Mouse (Mus musculus) heart, embryonic 12.5 days (tissue): ENCODE results near the gene Cxcl2. TPM values are rescaled to one million over a fixed set of nuclear protein-coding genes. Genes with fewer than 3 reads are reported as not detected.
A peak's percentile ranks its signal among the peaks of the same experiment; 100 is the strongest.

Source experiments
- ATAC-seq: fragments of 200-750 bp; cut with Nextera tagmentation; 2 replicates; pipeline ENCODE4 v1.8.0; 2017; ENCODE audit warnings: moderate TSS enrichment, moderate library complexity; ENCODE audit not compliant: insufficient number of reproducible peaks, low FRiP score
- H3K27ac ChIP-seq: fragments of 300-500 bp; sonication (generic); 2 replicates; pipeline ENCODE4 v1.5.1; 2016; ENCODE audit warnings: mild to moderate bottlenecking, moderate library complexity; ENCODE audit not compliant: poor library complexity, severe bottlenecking
- H3K27me3 ChIP-seq: fragments of 300-500 bp; sonication (generic); replicated peaks from 2 replicates; pipeline ENCODE4 v1.6.1; 2016; ENCODE audit warnings: mild to moderate bottlenecking, moderate library complexity
- H3K36me3 ChIP-seq: fragments of 300-500 bp; sonication (generic); 2 replicates; pipeline ENCODE4 v1.6.1; 2016; ENCODE audit warnings: mild to moderate bottlenecking, moderate library complexity
- H3K4me1 ChIP-seq: fragments of 300-500 bp; sonication (generic); replicated peaks from 2 replicates; pipeline ENCODE4 v1.6.1; 2016; ENCODE audit warnings: mild to moderate bottlenecking
- H3K4me2 ChIP-seq: fragments of 300-500 bp; sonication (generic); 2 replicates; pipeline ENCODE4 v1.6.1; 2016; ENCODE audit warnings: mild to moderate bottlenecking, moderate library complexity
- H3K4me3 ChIP-seq: fragments of 300-500 bp; sonication (generic); 2 replicates; pipeline ENCODE4 v1.5.1; 2016; ENCODE audit warnings: mild to moderate bottlenecking
- H3K9ac ChIP-seq: fragments of 300-500 bp; sonication (generic); 2 replicates; pipeline ENCODE4 v1.6.1; 2016; ENCODE audit warnings: mild to moderate bottlenecking, moderate library complexity
- H3K9me3 ChIP-seq: fragments of 300-500 bp; sonication (generic); replicated peaks from 2 replicates; pipeline ENCODE4 v1.6.1; 2016; ENCODE audit warnings: mild to moderate bottlenecking, moderate library complexity
- WGBS: fragments of 180-500 bp; shearing (Covaris S2); methylation state at CpG from one replicate; pipeline ENCODE4 v1.1.7; 2016; 5-methylcytosine and 5-hydroxymethylcytosine counted together
- polyA plus RNA-seq: library from polyadenylated mRNA; unstranded; fragments of >200 nt; fragmentation: Nextera tagmentation; extraction: Ambion mirVana; gene quantifications from 2 replicates; pipeline ENCODE4 v1.2.1, GENCODE M21; 2016

The Cxcl2 gene
- polyA plus RNA-seq, 1 experiment from 2014 or later = not detected

GRCm38 (mm10) chr5:90879307-90880014, 24.2 kb upstream of the Cxcl2 start:
- Histone ChIP-seq H3K4me3 (no peak overlapping the region), H3K4me2 (no peak overlapping the region), H3K9me3 (no peaks in the 10 kb centered on the region), H3K27ac (no peak overlapping the region), H3K4me1 (peaks cover 15% of the 10 kb centered on the region; the same call in 1 of the 2 replicates), H3K9ac (no peak overlapping the region), H3K36me3 (no peaks in the 10 kb centered on the region), H3K27me3 (no peaks in the 10 kb centered on the region)
- WGBS = 63% methylated on average over 3 of the region's 3 CpGs
- ATAC-seq = no peak; the same call in 1 of the 2 replicates

GRCm38 (mm10) chr5:90880335-90880850, 23.3 kb upstream of the Cxcl2 start:
- H3K4me2 ChIP-seq = no peak overlapping the region
- no peak for ATAC-seq
- 89% methylated on average over 7 of the region's 7 CpGs for WGBS

GRCm38 (mm10) chr5:90881021-90881420, 22.6 kb upstream of the Cxcl2 start:
- Histone ChIP-seq H3K9me3 (no peaks in the 10 kb centered on the region), H3K36me3 (no peaks in the 10 kb centered on the region), H3K27ac (no peak overlapping the region), H3K9ac (no peak overlapping the region), H3K4me1 (peaks cover 11% of the 10 kb centered on the region; the same call in 1 of the 2 replicates), H3K4me2 (no peak overlapping the region), H3K27me3 (no peaks in the 10 kb centered on the region), H3K4me3 (no peak overlapping the region)
- ATAC-seq = no peak
- 87% methylated on average over 4 of the region's 4 CpGs for WGBS

More at GRCm38 (mm10) chr5:90880335-90880850, 23.3 kb upstream of the Cxcl2 start:
- H3K4me3 ChIP-seq = no peak overlapping the region
- H3K9ac ChIP-seq = no peak overlapping the region
- no peaks in the 10 kb centered on the region for H3K9me3 ChIP-seq
- no peaks in the 10 kb centered on the region for H3K36me3 ChIP-seq
- H3K27me3 ChIP-seq = no peaks in the 10 kb centered on the region
- no peak overlapping the region for H3K27ac ChIP-seq
- peaks cover 15% of the 10 kb centered on the region; the same call in 1 of the 2 replicates for H3K4me1 ChIP-seq

GRCm38 (mm10) chr5:90881682-90882081, 22.0 kb upstream of the Cxcl2 start:
- no peak overlapping the region for H3K9ac ChIP-seq
- no peaks in the 10 kb centered on the region for H3K36me3 ChIP-seq
- 0 out of 2 replicates have a peak, but pooled peaks cover 9% of the 10 kb centered on the region for H3K4me1 ChIP-seq
- H3K27ac ChIP-seq = no peak overlapping the region
- ATAC-seq = no peak
- no peak overlapping the region for H3K4me3 ChIP-seq
- no peak overlapping the region for H3K4me2 ChIP-seq
- no peaks in the 10 kb centered on the region for H3K9me3 ChIP-seq
- WGBS = 84% methylated on average over 5 of the region's 5 CpGs
- H3K27me3 ChIP-seq = no peaks in the 10 kb centered on the region

GRCm38 (mm10) chr5:90882146-90882545, 21.5 kb upstream of the Cxcl2 start:
- no peak for ATAC-seq
- Histone ChIP-seq H3K27ac (no peak overlapping the region), H3K4me1 (0 out of 2 replicates have a peak, but pooled peaks cover 6% of the 10 kb centered on the region), H3K9me3 (no peaks in the 10 kb centered on the region), H3K9ac (no peak overlapping the region), H3K27me3 (no peaks in the 10 kb centered on the region), H3K4me3 (no peak overlapping the region), H3K36me3 (no peaks in the 10 kb centered on the region), H3K4me2 (no peak overlapping the region)
- WGBS = 85% methylated on average over 5 of the region's 5 CpGs

GRCm38 (mm10) chr5:90884628-90885242, 18.9 kb upstream of the Cxcl2 start:
- no peak overlapping the region for H3K4me3 ChIP-seq
- 31% methylated on average over 2 of the region's 2 CpGs for WGBS
- peaks cover 1% of the 10 kb centered on the region; the same call in 1 of the 2 replicates for H3K27me3 ChIP-seq
- H3K36me3 ChIP-seq = no peaks in the 10 kb centered on the region
- ATAC-seq = peak; percentile 73
- H3K27ac ChIP-seq = no peak overlapping the region
- no peak overlapping the region for H3K9ac ChIP-seq
- H3K4me1 ChIP-seq = 0 out of 2 replicates have a peak, but pooled peaks cover 6% of the 10 kb centered on the region
- H3K4me2 ChIP-seq = no peak overlapping the region
- no peaks in the 10 kb centered on the region for H3K9me3 ChIP-seq

GRCm38 (mm10) chr5:90888661-90889060, 15.0 kb upstream of the Cxcl2 start:
- no peak overlapping the region for H3K27ac ChIP-seq
- ATAC-seq = no peak
- H3K27me3 ChIP-seq = peaks cover 4% of the 10 kb centered on the region; the same call in 1 of the 2 replicates
- H3K9ac ChIP-seq = no peak overlapping the region
- no peaks in the 10 kb centered on the region for H3K36me3 ChIP-seq
- H3K4me2 ChIP-seq = no peak overlapping the region
- 73% methylated on average over 5 of the region's 5 CpGs for WGBS
- no peaks in the 10 kb centered on the region for H3K9me3 ChIP-seq
- no peak overlapping the region for H3K4me3 ChIP-seq
- 0 out of 2 replicates have a peak, but pooled peaks cover 9% of the 10 kb centered on the region for H3K4me1 ChIP-seq

- peak; percentile 65 for ATAC-seq
- Histone ChIP-seq H3K9ac (peak within 1 kb of the TSS; percentile 38), H3K27me3 (peaks cover 7% of the 10 kb centered on the region; the same call in 1 of the 2 replicates), H3K36me3 (no peaks in the 10 kb centered on the region), H3K9me3 (no peaks in the 10 kb centered on the region), H3K4me3 (peak within 1 kb of the TSS; percentile 48), H3K4me1 (0 out of 2 replicates have a peak, but pooled peaks cover 3% of the 10 kb centered on the region), H3K27ac (no peak within 1 kb of the TSS), H3K4me2 (peak within 1 kb of the TSS; percentile 81)
- WGBS = 11% methylated on average over 30 of the region's 30 CpGs
Measured at GRCm38 (mm10) chr5:90890519-90891463, 12.9 kb upstream of the Cxcl2 start, which contains the start of gene Cxcl1. TSS of gene Cxcl1 (plus strand) at chr5:90891241.

- Histone ChIP-seq H3K9me3 (no peaks in the 10 kb centered on the region), H3K4me3 (peak overlapping the region; percentile 48), H3K27ac (no peak overlapping the region), H3K9ac (peak overlapping the region; percentile 38), H3K4me2 (peak overlapping the region; percentile 81), H3K4me1 (0 out of 2 replicates have a peak, but pooled peaks cover 3% of the 10 kb centered on the region), H3K27me3 (peaks cover 7% of the 10 kb centered on the region; the same call in 1 of the 2 replicates), H3K36me3 (no peaks in the 10 kb centered on the region)
- 24% methylated on average over 10 of the region's 10 CpGs for WGBS
- peak; percentile 47; the same call in 1 of the 2 replicates for ATAC-seq
Measured at GRCm38 (mm10) chr5:90891464-90891813, 12.2 kb upstream of the Cxcl2 start.

- Histone ChIP-seq H3K27me3 (peaks cover 7% of the 10 kb centered on the region; the same call in 1 of the 2 replicates), H3K9me3 (no peaks in the 10 kb centered on the region), H3K36me3 (no peaks in the 10 kb centered on the region), H3K4me1 (peaks cover 3% of the 10 kb centered on the region; the same call in 1 of the 2 replicates), H3K4me2 (no peak overlapping the region), H3K9ac (no peak overlapping the region), H3K4me3 (no peak overlapping the region), H3K27ac (no peak overlapping the region)
- WGBS = 57% methylated on average over 8 of the region's 8 CpGs
- ATAC-seq = no peak
Measured at GRCm38 (mm10) chr5:90894231-90894630, 9.4 kb upstream of the Cxcl2 start.
